Mouse (Mus musculus) midbrain, embryonic 15.5 days (tissue): Measurements from ENCODE around the gene Pnkd. TPM values are rescaled to one million over a fixed set of nuclear protein-coding genes. Genes with fewer than 3 reads are reported as not detected.

Source experiments
- ATAC-seq: fragments of 200-750 bp; cut with Nextera tagmentation; replicated peaks from 2 replicates; pipeline ENCODE4 v1.8.0; 2017; ENCODE audit warnings: moderate TSS enrichment
- H3K27ac ChIP-seq: fragments of 300-500 bp; sonication (generic); 2 replicates; pipeline ENCODE4 v1.5.1; 2015; ENCODE audit warnings: mild to moderate bottlenecking, inconsistent platforms
- H3K27me3 ChIP-seq: fragments of 300-500 bp; sonication (generic); replicated peaks from 2 replicates; pipeline ENCODE4 v1.6.1; 2015; ENCODE audit warnings: inconsistent platforms
- H3K36me3 ChIP-seq: fragments of 300-500 bp; sonication (generic); replicated peaks from 2 replicates; pipeline ENCODE4 v1.6.1; 2015; ENCODE audit warnings: inconsistent platforms
- H3K4me1 ChIP-seq: fragments of 300-500 bp; sonication (generic); 2 replicates; pipeline ENCODE4 v1.6.1; 2015; ENCODE audit warnings: inconsistent platforms
- H3K4me2 ChIP-seq: fragments of 300-500 bp; sonication (generic); 2 replicates; pipeline ENCODE4 v1.6.1; 2015; ENCODE audit warnings: inconsistent platforms, mild to moderate bottlenecking, moderate library complexity
- H3K4me3 ChIP-seq: fragments of 300-500 bp; sonication (generic); 2 replicates; pipeline ENCODE4 v1.5.1; 2015; ENCODE audit warnings: mild to moderate bottlenecking, inconsistent platforms
- H3K9ac ChIP-seq: fragments of 300-500 bp; sonication (generic); 2 replicates; pipeline ENCODE4 v1.6.1; 2015; ENCODE audit warnings: mild to moderate bottlenecking, inconsistent platforms
- H3K9me3 ChIP-seq: fragments of 300-500 bp; sonication (generic); 2 replicates; pipeline ENCODE4 v1.6.1; 2016; ENCODE audit warnings: inconsistent platforms
- WGBS: fragments of 180-500 bp; shearing (Covaris S2); methylation state at CpG from one replicate; pipeline ENCODE4 v1.1.7; 2015; ENCODE audit warnings: mixed read lengths; 5-methylcytosine and 5-hydroxymethylcytosine counted together
- polyA plus RNA-seq: library from polyadenylated mRNA; unstranded; fragments of >200 nt; fragmentation: Nextera tagmentation; extraction: Ambion mirVana; gene quantifications from 2 replicates; pipeline ENCODE4 v1.2.1, GENCODE M21; 2015

The Pnkd gene
- polyA plus RNA-seq, 1 experiment from 2014 or later = 117 TPM

DNA sequence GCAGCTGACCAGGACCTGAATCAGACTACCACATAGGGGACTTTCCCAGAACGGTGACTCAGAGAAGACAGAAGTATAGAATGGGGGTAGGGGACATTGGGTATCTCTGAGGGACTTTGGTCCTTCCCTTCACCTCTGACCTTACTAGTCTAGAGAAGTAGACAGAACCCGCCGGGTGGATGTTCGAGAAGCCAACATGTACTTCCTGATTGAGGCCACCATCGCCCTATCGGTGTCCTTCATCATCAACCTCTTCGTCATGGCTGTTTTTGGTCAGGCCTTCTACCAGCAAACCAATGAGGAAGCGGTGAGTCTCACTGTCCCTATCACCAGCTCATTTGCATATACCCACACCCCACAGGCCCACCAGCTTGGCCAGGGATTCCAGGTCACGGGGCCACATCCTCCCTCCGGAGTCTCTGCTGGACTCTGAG lies 96.9 kb downstream of the Pnkd start:
- Histone ChIP-seq H3K27ac (no peak overlapping the region), H3K9me3 (no peaks in the 10 kb centered on the region), H3K36me3 (no peaks in the 10 kb centered on the region), H3K4me1 (peaks cover 3% of the 10 kb centered on the region), H3K9ac (no peak overlapping the region), H3K4me3 (no peak overlapping the region), H3K4me2 (no peak overlapping the region), H3K27me3 (no peaks in the 10 kb centered on the region)
- WGBS = 89% methylated on average over 10 of the region's 10 CpGs
- no peak for ATAC-seq

GRCm38 (mm10) chr1:74383385-74383784 lies 98.7 kb downstream of the Pnkd start:
- H3K27me3 ChIP-seq = peaks cover under 1% of the 10 kb centered on the region; the same call in 1 of the 2 replicates
- WGBS = 91% methylated on average over 13 of the region's 13 CpGs
- no peak overlapping the region for H3K27ac ChIP-seq
- no peaks in the 10 kb centered on the region for H3K9me3 ChIP-seq
- ATAC-seq = no peak
- H3K4me1 ChIP-seq = peaks cover 7% of the 10 kb centered on the region
- no peak overlapping the region for H3K4me2 ChIP-seq
- no peak overlapping the region for H3K9ac ChIP-seq
- no peak overlapping the region for H3K4me3 ChIP-seq
- H3K36me3 ChIP-seq = no peaks in the 10 kb centered on the region

DNA sequence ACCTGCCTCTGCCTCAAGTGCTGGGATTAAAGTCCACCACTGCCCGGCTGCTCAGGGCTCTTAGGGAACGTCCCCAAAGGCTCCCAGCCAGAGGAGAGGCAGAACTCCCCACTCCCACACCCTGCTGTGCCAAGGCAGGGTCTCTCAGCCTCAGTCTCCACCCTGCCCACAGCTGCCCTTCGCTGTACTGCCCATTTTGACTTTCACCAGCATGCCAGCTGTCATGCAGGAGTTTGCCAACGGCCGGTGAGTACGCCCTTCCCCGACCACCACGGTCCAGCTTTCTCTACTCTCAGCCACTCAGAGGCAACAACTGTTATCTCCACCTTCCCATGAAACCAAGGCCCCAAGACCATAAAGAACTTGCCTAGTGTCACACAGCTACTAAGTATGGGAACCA lies 99.8 kb downstream of the Pnkd start:
- H3K27ac ChIP-seq = no peak overlapping the region
- H3K9ac ChIP-seq = no peak overlapping the region
- no peak overlapping the region for H3K4me3 ChIP-seq
- no peak overlapping the region for H3K4me2 ChIP-seq
- 81% methylated on average over 8 of the region's 8 CpGs for WGBS
- peaks cover 8% of the 10 kb centered on the region; the same call in 1 of the 2 replicates for H3K27me3 ChIP-seq
- H3K4me1 ChIP-seq = peaks cover 7% of the 10 kb centered on the region
- H3K36me3 ChIP-seq = no peaks in the 10 kb centered on the region
- no peak for ATAC-seq
- H3K9me3 ChIP-seq = no peaks in the 10 kb centered on the region

DNA sequence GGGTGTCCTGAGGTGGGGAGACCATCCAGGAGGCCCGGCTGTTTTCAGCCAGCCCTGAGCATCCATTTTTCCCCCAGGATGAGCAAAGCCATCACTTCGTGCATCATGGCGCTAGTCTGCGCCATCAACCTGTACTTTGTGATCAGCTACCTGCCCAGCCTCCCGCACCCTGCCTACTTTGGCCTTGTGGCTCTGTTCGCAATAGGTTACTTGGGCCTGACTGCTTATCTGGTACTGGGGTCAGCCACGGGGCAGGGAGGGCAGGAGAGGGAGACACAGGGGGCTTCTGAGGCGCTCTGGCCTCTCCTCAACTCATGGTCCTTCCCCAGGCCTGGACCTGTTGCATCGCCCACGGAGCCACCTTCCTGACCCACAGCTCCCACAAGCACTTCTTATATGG lies 100.3 kb downstream of the Pnkd start:
- Histone ChIP-seq H3K9ac (no peak overlapping the region), H3K36me3 (no peaks in the 10 kb centered on the region), H3K4me3 (no peak overlapping the region), H3K4me1 (peaks cover 9% of the 10 kb centered on the region), H3K4me2 (no peak overlapping the region), H3K9me3 (no peaks in the 10 kb centered on the region), H3K27ac (no peak overlapping the region), H3K27me3 (peaks cover 11% of the 10 kb centered on the region)
- no peak for ATAC-seq
- 90% methylated on average over 10 of the region's 10 CpGs for WGBS

DNA sequence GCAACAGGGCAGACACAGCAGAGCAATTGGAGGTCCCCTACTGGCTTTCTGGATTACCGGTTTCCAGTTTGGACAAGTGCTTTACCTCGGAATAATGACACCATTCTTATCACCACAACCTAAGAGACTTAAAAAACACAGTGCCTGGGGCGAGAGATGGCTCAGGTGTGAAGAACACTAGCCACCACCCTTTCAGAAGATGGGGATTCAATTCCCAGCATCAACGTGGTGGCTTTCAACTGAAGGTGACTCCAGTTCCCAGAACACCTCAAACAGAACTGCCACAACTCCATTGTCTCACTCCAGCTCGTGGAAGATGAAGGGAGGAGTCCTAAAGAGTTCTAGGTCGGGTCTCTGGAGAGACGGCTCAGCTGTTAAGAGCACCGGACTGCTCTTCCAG lies 100.8 kb downstream of the Pnkd start:
- WGBS = 87% methylated on average over 8 of the region's 8 CpGs

DNA sequence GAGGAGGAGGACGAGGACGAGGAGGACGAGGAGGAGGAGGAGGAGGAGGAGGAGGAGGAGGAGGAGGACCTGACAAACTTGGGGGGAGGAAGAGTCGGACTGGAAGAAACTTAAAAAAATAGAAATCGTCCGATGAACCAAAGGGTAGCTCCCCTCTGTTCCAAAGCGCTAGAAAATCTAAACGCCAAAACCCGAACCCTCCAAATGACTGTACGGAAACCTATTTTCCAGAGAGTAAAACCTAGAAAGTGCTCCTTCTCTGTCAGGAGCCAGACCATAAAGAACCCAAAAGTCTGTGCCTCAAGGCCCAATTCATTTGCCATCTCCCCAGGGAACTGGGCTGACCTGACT lies 101.6 kb downstream of the Pnkd start:
- H3K27me3 ChIP-seq = peaks cover 14% of the 10 kb centered on the region
- H3K4me1 ChIP-seq = peaks cover 16% of the 10 kb centered on the region
- H3K27ac ChIP-seq = peak overlapping the region; percentile 93
- H3K36me3 ChIP-seq = no peaks in the 10 kb centered on the region
- no peaks in the 10 kb centered on the region for H3K9me3 ChIP-seq
- H3K9ac ChIP-seq = peak overlapping the region; percentile 52
- H3K4me3 ChIP-seq = peak overlapping the region; percentile 71
- peak overlapping the region; percentile 62 for H3K4me2 ChIP-seq
- WGBS = 53% methylated on average over 7 of the region's 10 CpGs
- ATAC-seq = no peak; the same call in 1 of the 2 replicates

More for the DNA sequence above, 100.8 kb downstream of the Pnkd start:
- peaks cover 11% of the 10 kb centered on the region for H3K27me3 ChIP-seq
- no peaks in the 10 kb centered on the region for H3K36me3 ChIP-seq
- peaks cover 12% of the 10 kb centered on the region for H3K4me1 ChIP-seq
- H3K4me3 ChIP-seq = no peak overlapping the region
- H3K9me3 ChIP-seq = no peaks in the 10 kb centered on the region
- ATAC-seq = no peak
- no peak overlapping the region for H3K4me2 ChIP-seq
- no peak overlapping the region for H3K9ac ChIP-seq
- H3K27ac ChIP-seq = no peak overlapping the region

DNA sequence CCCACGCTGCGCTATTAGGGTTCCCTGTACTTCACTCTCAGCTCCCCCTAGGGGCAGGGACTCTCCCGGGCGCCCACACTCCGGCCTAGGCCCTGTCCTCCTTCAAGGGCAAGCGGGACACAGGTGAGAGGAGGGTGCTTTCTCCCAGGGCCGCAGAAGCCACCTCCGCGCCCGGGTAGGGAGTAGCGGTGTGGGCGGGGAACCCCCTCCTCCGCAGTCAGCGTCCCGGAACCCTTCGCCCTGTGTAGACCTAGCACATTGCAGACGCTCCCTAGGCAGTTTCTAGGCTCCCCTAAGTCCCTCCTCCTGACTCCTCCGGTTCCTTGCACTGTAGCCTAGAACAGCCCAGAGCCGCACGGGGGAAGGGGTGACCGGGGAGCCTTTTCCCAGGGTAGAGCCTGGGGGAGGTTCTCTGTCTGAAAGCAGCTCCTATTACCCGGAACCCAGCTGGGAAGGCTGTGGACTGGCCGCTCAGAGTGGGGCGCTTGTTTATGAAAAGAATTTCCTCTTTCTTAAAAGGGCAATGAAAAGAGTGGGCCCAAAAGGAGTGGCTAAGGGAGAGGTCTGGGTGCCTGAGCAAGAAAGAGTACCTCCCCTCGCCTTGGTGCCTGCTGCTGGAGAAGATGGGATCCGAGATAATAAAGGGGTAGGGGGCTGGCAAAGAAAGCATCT lies 102.1 kb downstream of the Pnkd start:
- Histone ChIP-seq H3K4me2 (peak overlapping the region; percentile 62), H3K9me3 (no peaks in the 10 kb centered on the region), H3K27ac (peak overlapping the region; percentile 93), H3K27me3 (peaks cover 14% of the 10 kb centered on the region), H3K4me1 (peaks cover 16% of the 10 kb centered on the region), H3K4me3 (peak overlapping the region; percentile 71), H3K36me3 (no peaks in the 10 kb centered on the region), H3K9ac (peak overlapping the region; percentile 52)
- 0% methylated on average over 26 of the region's 26 CpGs for WGBS
- peak; percentile 91 for ATAC-seq

DNA sequence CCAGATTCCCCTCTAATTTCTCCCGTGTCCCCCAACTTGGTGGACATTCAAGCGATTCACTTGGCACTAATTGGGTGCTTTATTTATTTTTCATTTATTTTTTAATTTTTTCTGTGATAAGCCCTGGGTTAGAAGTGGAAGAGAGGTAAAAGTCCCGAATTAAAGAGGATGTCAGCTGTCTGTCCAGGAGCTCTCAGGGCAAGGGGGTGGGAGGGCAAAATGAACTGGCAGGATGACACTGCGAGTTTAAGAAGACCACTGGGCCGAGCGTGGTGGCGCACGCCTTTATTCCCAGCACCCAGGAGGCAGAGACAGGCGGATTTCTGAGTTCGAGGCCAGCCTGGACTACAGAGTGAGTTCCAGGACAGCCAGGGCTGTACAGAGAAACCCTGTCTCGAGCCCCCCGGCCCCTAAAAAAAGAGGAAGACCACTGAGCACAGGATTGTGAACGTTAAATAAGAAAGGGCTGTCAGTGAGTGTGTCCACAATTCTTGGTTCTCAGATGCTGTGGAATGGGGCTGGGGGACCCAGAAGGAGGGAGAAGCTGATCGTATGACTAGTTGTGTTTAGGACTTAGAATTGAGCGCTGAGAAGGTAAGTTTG lies 102.8 kb downstream of the Pnkd start:
- peak overlapping the region; percentile 71 for H3K4me3 ChIP-seq
- peak overlapping the region; percentile 93 for H3K27ac ChIP-seq
- ATAC-seq = no peak
- H3K27me3 ChIP-seq = peaks cover 14% of the 10 kb centered on the region
- no peaks in the 10 kb centered on the region for H3K9me3 ChIP-seq
- peak overlapping the region; percentile 52 for H3K9ac ChIP-seq
- H3K36me3 ChIP-seq = no peaks in the 10 kb centered on the region
- H3K4me2 ChIP-seq = peak overlapping the region; percentile 62
- WGBS = 48% methylated on average over 15 of the region's 15 CpGs
- peaks cover 21% of the 10 kb centered on the region for H3K4me1 ChIP-seq

- H3K4me1 ChIP-seq = peaks cover 31% of the 10 kb centered on the region
- no peak overlapping the region for H3K27ac ChIP-seq
- 77% methylated on average over 7 of the region's 7 CpGs for WGBS
- no peaks in the 10 kb centered on the region for H3K9me3 ChIP-seq
- ATAC-seq = no peak
- H3K4me3 ChIP-seq = no peak overlapping the region
- peaks cover 14% of the 10 kb centered on the region for H3K27me3 ChIP-seq
- H3K9ac ChIP-seq = no peak overlapping the region
- H3K4me2 ChIP-seq = no peak overlapping the region
- no peaks in the 10 kb centered on the region for H3K36me3 ChIP-seq
Observed at GRCm38 (mm10) chr1:74388398-74388920, 103.7 kb downstream of the Pnkd start.

GRCm38 (mm10) chr1:74389831-74390286 lies 105.1 kb downstream of the Pnkd start:
- WGBS = 5% methylated on average over 29 of the region's 29 CpGs
- H3K27me3 ChIP-seq = peaks cover 14% of the 10 kb centered on the region
- 0 out of 2 replicates have a peak, but pooled peaks cover 3% of the 10 kb centered on the region for H3K36me3 ChIP-seq
- peaks cover 31% of the 10 kb centered on the region for H3K4me1 ChIP-seq
- H3K4me3 ChIP-seq = 0 out of 2 replicates have a peak overlapping the region, but pooled peaks have one; percentile 7
- H3K9ac ChIP-seq = no peak overlapping the region
- no peaks in the 10 kb centered on the region for H3K9me3 ChIP-seq
- no peak for ATAC-seq
- H3K27ac ChIP-seq = no peak overlapping the region
- peak overlapping the region; percentile 28 for H3K4me2 ChIP-seq

DNA sequence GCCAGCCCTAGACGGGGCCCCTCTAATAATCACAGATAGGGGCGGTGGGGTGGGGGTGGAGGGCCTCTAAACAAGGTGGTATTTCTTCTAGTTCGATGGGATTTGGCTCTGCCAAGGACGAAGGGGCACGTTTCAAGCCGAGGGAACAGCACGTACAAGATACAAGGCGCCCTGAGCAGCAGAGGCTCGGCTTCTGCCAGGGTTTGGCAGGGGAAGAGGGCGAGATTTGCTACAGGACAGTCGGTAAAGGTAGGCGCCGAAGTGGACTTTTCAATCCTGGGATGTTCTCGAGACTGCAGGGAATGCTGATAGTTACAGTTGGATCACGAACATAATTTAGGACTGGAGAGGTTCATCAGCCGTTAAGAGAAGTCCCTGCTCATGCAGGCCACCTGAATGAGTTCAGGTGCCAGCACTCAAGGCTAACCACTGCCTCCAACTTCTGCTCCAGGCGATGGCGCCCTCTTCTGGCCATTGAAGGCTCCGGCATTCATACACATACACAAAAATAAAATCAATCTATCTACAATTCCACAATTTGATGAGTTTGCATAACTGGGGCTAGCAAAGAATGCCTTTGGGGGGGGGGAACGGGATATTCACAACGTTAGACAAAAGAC lies 105.7 kb downstream of the Pnkd start:
- H3K4me2 ChIP-seq = peak overlapping the region; percentile 28
- 0 out of 2 replicates have a peak, but pooled peaks cover 4% of the 10 kb centered on the region for H3K36me3 ChIP-seq
- H3K4me1 ChIP-seq = peaks cover 31% of the 10 kb centered on the region
- no peak overlapping the region for H3K27ac ChIP-seq
- 8% methylated on average over 21 of the region's 21 CpGs for WGBS
- no peak for ATAC-seq
- no peaks in the 10 kb centered on the region for H3K9me3 ChIP-seq
- H3K27me3 ChIP-seq = peaks cover 14% of the 10 kb centered on the region
- 0 out of 2 replicates have a peak overlapping the region, but pooled peaks have one; percentile 7 for H3K4me3 ChIP-seq
- no peak overlapping the region for H3K9ac ChIP-seq
